Mouse (Mus musculus): ENCODE results near the gene Morn1.

- TF ChIP-seq POLR2A (IDR thresholded peaks at IDR 0.05; ENCODE audit: control insufficient read depth, low read depth, low read length): no peak
- TF ChIP-seq CTCF (IDR thresholded peaks at IDR 0.05; ENCODE audit: control insufficient read depth, insufficient read depth, insufficient replicate concordance, low read depth, low read length): no peak
Observed at GRCm38 (mm10) chr4:155134686-155135172, 48.4 kb downstream of the Morn1 start.
